Mouse (Mus musculus) liver, postnatal 0 days (tissue): ENCODE measurements around the gene Ppfia4. TPM values are rescaled to one million over a fixed set of nuclear protein-coding genes. Genes with fewer than 3 reads are reported as not detected.
A peak's percentile ranks its signal among the peaks of the same experiment; 100 is the strongest.

ENCODE experiments used
- ATAC-seq: fragments of 200-750 bp; cut with Nextera tagmentation; 2 replicates; pipeline ENCODE4 v1.8.0; 2017; ENCODE audit warnings: mild to moderate bottlenecking, moderate library complexity
- DNase-seq: peaks from one replicate; pipeline ENCODE4 v3.0.0-alpha.2; 2016
- H3K27ac ChIP-seq: fragments of 300-500 bp; sonication (generic); 2 replicates; pipeline ENCODE4 v1.5.1; 2014; ENCODE audit warnings: antibody characterized with exemption, moderate library complexity, mild to moderate bottlenecking, low read depth
- H3K27me3 ChIP-seq: fragments of 300-500 bp; sonication (generic); 2 replicates; pipeline ENCODE4 v1.6.1; 2014; ENCODE audit warnings: low read length, control low read depth, mixed read lengths; ENCODE audit not compliant: insufficient read depth
- H3K36me3 ChIP-seq: fragments of 300-500 bp; sonication (generic); replicated peaks from 2 replicates; pipeline ENCODE4 v1.6.1; 2014; ENCODE audit warnings: mild to moderate bottlenecking, control low read depth, low read length, moderate library complexity, mixed read lengths; ENCODE audit not compliant: insufficient read depth
- H3K4me1 ChIP-seq: fragments of 300-500 bp; sonication (generic); 2 replicates; pipeline ENCODE4 v1.6.1; 2014; ENCODE audit warnings: antibody characterized with exemption, mild to moderate bottlenecking, control low read depth; ENCODE audit not compliant: insufficient read depth
- H3K4me2 ChIP-seq: fragments of 300-500 bp; sonication (generic); 2 replicates; pipeline ENCODE4 v1.6.1; 2014; ENCODE audit warnings: low read depth, mild to moderate bottlenecking, low read length, moderate library complexity, mixed read lengths
- H3K4me3 ChIP-seq: fragments of 300-500 bp; sonication (generic); 2 replicates; pipeline ENCODE4 v1.5.1; 2014; ENCODE audit warnings: low read depth, low read length
- H3K9ac ChIP-seq: fragments of 300-500 bp; sonication (generic); replicated peaks from 2 replicates; pipeline ENCODE4 v1.6.1; 2014; ENCODE audit warnings: mild to moderate bottlenecking, moderate library complexity
- H3K9me3 ChIP-seq: fragments of 300-500 bp; sonication (generic); 2 replicates; pipeline ENCODE4 v1.6.1; 2016; ENCODE audit warnings: mild to moderate bottlenecking, control low read depth, low read length, mixed read lengths
- CTCF ChIP-seq: sonication (generic); IDR thresholded peaks from 2 replicates; pipeline ENCODE4 v1.5.1; 2016; ENCODE audit warnings: antibody characterized with exemption, low read depth
- EP300 ChIP-seq: IDR thresholded peaks from 2 replicates; pipeline ENCODE4 v1.6.1; 2016; ENCODE audit warnings: antibody characterized with exemption, low read depth, mild to moderate bottlenecking
- WGBS: fragments of 180-500 bp; shearing (Covaris S2); extraction: QIAGEN DNeasy Blood & Tissue Kit; methylation state at CpG from one replicate; pipeline ENCODE4 v1.1.7; 2014; ENCODE audit not compliant: insufficient replicate concordance; 5-methylcytosine and 5-hydroxymethylcytosine counted together
- polyA plus RNA-seq: library from polyadenylated mRNA; unstranded; fragments of >200 nt; fragmentation: Nextera tagmentation; extraction: Ambion mirVana; gene quantifications from 2 replicates; pipeline ENCODE4 v1.2.1, GENCODE M21; 2015

Gene Ppfia4
- polyA plus RNA-seq, 1 experiment from 2014 or later = 1.6 TPM

DNA sequence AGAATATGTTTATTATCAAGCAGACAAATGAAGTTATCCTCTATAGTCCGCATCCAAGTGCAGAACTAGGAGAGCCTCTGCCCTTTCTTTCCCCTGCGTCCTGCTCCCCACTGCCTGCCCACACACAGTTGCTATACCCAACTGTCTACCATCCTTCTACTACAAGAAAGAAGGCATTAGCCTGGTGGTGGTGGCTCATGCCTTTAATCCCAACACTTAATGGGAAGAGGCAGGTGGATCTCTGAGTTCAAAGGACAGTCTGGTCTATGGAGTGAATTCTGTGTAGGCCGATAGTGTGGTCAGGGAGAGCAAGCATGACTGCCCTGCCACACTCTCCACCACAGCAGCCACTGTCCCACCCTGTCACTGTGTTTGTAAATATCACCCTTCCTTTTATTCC lies 22.0 kb downstream of the Ppfia4 start:
- H3K9me3 ChIP-seq = no peaks in the 10 kb centered on the region
- 86% methylated on average over 3 of the region's 3 CpGs for WGBS
- H3K4me1 ChIP-seq = no peaks in the 10 kb centered on the region
- no peak for DNase-seq
- H3K27me3 ChIP-seq = no peaks in the 10 kb centered on the region
- H3K4me3 ChIP-seq = no peak overlapping the region
- no peaks in the 10 kb centered on the region for H3K36me3 ChIP-seq
- H3K9ac ChIP-seq = no peak overlapping the region
- H3K27ac ChIP-seq = no peak overlapping the region
- H3K4me2 ChIP-seq = no peak overlapping the region
- no peak for TF ChIP-seq EP300
- TF ChIP-seq CTCF = no peak
- ATAC-seq = no peak

DNA sequence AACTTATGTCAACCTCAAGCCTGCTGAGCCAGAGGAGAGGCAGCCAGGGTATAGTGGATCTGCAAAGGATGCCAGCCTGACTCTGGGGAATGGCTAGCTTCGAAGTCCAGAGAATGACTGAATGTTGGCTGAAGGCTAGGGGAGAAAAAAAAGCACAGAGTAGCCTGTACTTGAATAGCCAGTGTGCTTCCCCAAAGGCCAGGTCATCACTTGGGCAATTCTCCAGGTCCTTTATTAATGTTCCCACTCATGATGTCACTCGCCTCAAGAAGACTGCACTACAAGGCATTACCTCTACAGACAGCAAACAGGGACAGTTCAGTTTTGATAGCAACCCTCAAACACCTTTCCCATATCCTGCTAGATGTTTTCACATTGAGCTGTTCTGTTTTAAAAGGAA lies 22.4 kb downstream of the Ppfia4 start:
- Histone ChIP-seq H3K9ac (no peak overlapping the region), H3K4me1 (no peaks in the 10 kb centered on the region), H3K4me3 (no peak overlapping the region), H3K9me3 (no peaks in the 10 kb centered on the region), H3K27ac (no peak overlapping the region), H3K4me2 (no peak overlapping the region), H3K36me3 (no peaks in the 10 kb centered on the region), H3K27me3 (no peaks in the 10 kb centered on the region)
- DNase-seq = no peak
- WGBS = 71% methylated on average over 2 of the region's 2 CpGs
- TF ChIP-seq EP300 (no peak), CTCF (no peak)
- no peak for ATAC-seq

DNA sequence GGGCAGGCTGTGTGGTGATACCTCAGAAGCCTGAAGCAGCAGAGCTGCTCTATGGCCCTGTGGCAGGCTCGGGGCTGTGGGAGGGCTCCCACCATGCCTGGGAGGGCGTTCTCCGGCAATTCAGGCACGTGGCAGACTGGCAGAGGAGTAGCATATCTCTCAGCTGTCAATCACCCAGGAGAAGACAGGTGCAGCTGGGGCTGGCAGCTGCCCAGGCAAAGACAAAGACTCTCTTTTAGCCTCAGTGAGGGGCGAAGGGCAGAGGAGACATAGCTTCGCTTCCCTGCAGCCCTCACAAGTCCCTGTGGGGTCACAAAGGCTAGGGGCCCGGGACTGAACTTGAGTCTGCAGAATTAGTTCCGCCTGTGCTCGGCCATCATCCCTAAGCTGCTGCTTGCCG lies 25.3 kb downstream of the Ppfia4 start:
- H3K4me1 ChIP-seq = peaks cover 8% of the 10 kb centered on the region
- H3K9ac ChIP-seq = no peak overlapping the region
- TF ChIP-seq CTCF (no peak), EP300 (no peak)
- 60% methylated on average over 10 of the region's 10 CpGs for WGBS
- no peaks in the 10 kb centered on the region for H3K36me3 ChIP-seq
- H3K27me3 ChIP-seq = no peaks in the 10 kb centered on the region
- H3K4me2 ChIP-seq = no peak overlapping the region
- DNase-seq = no peak
- H3K27ac ChIP-seq = no peak overlapping the region
- no peaks in the 10 kb centered on the region for H3K9me3 ChIP-seq
- ATAC-seq = no peak
- no peak overlapping the region for H3K4me3 ChIP-seq

DNA sequence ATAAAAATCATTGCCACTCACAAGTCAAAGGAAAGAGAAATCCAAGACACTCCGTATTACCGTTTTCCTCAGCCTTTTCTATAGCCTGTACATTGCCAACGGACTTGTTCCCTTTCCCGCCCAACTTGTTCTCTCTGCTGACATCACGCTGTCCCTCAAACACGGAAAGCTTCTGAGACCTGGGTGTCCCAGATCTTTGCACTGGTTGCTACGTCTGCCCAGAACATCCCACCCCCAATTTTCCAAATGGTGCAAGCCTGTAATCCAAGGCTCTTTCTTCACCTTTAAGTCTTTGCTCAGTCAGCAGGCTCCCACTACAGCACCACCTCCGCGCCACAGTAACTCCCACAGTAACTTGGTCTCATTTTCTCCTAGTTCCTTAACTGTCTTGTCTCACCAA lies 27.8 kb downstream of the Ppfia4 start:
- Histone ChIP-seq H3K27me3 (peaks cover 3% of the 10 kb centered on the region; the same call in 1 of the 2 replicates), H3K9ac (no peak overlapping the region), H3K27ac (no peak overlapping the region), H3K4me1 (peaks cover 10% of the 10 kb centered on the region), H3K36me3 (no peaks in the 10 kb centered on the region), H3K4me3 (no peak overlapping the region), H3K9me3 (no peaks in the 10 kb centered on the region), H3K4me2 (no peak overlapping the region)
- TF ChIP-seq CTCF (no peak), EP300 (no peak)
- DNase-seq (no peak), ATAC-seq (no peak)
- 84% methylated on average over 9 of the region's 9 CpGs for WGBS

DNA sequence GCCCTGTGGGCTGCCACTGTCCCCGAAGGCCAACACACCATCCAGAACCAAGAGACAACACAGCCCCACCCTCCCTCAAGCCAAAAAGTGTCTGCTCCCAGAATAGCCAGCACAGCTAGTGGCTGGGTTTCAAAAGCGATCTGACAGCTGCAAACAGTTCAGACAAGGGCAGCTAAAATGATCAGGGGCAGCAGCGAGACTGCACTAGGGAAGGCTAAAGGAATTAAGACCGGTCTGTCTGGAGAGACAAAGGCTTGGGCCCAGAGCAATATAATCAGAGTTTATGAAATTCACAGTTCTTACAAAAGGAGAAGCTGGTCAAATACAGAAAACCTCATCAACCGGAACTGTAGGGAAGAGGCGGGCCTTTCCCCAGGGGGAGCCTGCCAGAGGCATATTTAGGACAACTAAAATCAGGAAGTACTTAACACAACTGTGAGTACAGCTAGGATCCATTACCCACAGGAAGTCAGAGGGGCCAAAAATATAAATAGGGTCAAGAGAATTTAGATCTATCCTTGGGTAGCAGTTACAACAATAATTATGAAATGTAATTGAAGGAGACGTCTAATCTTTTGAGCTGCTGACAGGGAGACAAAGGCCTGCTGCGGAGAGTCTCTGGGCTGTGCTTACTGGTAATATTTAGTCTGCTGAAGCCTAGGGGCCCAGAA lies 30.0 kb downstream of the Ppfia4 start:
- Histone ChIP-seq H3K36me3 (no peaks in the 10 kb centered on the region), H3K27ac (peak overlapping the region; percentile 71), H3K9me3 (no peaks in the 10 kb centered on the region), H3K27me3 (peaks cover 22% of the 10 kb centered on the region), H3K9ac (no peak overlapping the region), H3K4me2 (peak overlapping the region; percentile 27), H3K4me3 (no peak overlapping the region), H3K4me1 (peaks cover 17% of the 10 kb centered on the region)
- TF ChIP-seq CTCF (no peak), EP300 (no peak)
- ATAC-seq = peak; percentile 51
- 22% methylated on average over 8 of the region's 8 CpGs for WGBS
- DNase-seq = peak; percentile 53

DNA sequence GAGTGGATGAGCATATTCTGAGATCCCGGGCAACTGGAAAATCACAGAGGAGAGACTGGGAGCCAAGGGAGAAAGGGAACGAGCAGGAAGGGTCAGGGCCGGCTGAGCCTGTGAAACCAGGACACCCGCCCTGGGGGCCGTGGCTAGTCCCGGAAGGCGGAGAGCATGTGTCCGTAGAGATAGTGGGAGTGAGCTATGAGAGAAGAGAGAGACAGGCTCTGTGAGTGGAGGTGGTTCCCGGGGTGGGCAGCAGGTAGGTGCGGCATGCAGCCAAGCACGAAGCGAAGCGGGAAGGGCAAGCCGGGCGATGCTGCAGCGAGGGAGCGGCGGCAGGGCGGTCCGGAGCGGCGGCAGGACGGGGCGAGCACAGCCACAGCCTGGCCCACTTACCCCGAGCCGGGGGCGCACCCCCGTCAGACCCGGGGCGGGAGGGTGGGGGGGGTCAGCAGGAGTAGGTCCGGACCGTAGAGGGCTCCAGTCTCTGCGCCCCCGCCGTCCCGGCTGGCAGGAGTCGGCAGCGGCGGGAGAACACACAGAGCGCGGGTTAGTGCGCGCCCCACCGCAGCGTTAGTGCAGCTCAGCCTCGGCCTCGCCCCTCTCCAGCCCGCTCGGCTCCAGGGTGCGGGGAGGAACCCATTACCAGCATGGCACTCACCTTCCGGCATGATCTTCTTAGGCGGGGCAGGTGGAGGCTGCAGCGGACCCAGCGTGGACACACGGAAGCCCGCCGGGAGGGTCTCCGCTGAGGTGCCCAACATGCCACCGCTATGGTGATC lies 33.9 kb downstream of the Ppfia4 start:
- DNase-seq = peak; percentile 30
- H3K4me3 ChIP-seq = peak overlapping the region; percentile 49
- peaks cover 17% of the 10 kb centered on the region for H3K4me1 ChIP-seq
- peak; percentile 26 for ATAC-seq
- H3K27me3 ChIP-seq = peaks cover 28% of the 10 kb centered on the region
- H3K9me3 ChIP-seq = no peaks in the 10 kb centered on the region
- peak overlapping the region; percentile 55 for H3K9ac ChIP-seq
- peak overlapping the region; percentile 88 for H3K4me2 ChIP-seq
- WGBS = 12% methylated on average over 42 of the region's 59 CpGs
- no peaks in the 10 kb centered on the region for H3K36me3 ChIP-seq
- no peak for TF ChIP-seq EP300
- TF ChIP-seq CTCF = no peak
- H3K27ac ChIP-seq = no peak overlapping the region
